Mouse (Mus musculus) bone marrow, adult 2 months (tissue): ENCODE results near the gene Apom.

Experiments
- CTCF ChIP-seq: fragments of 200-500 bp; IDR thresholded peaks from 2 replicates; pipeline ENCODE4 v1.5.1; 2011; ENCODE audit warnings: low read length, control low read depth; ENCODE audit not compliant: control insufficient read depth, insufficient read depth
- POLR2A ChIP-seq: fragments of 200-500 bp; IDR thresholded peaks from 2 replicates; pipeline ENCODE4 v1.6.1; 2011; ENCODE audit warnings: low read depth, mild to moderate bottlenecking, control low read depth, low read length, borderline replicate concordance; ENCODE audit not compliant: control insufficient read depth

DNA sequence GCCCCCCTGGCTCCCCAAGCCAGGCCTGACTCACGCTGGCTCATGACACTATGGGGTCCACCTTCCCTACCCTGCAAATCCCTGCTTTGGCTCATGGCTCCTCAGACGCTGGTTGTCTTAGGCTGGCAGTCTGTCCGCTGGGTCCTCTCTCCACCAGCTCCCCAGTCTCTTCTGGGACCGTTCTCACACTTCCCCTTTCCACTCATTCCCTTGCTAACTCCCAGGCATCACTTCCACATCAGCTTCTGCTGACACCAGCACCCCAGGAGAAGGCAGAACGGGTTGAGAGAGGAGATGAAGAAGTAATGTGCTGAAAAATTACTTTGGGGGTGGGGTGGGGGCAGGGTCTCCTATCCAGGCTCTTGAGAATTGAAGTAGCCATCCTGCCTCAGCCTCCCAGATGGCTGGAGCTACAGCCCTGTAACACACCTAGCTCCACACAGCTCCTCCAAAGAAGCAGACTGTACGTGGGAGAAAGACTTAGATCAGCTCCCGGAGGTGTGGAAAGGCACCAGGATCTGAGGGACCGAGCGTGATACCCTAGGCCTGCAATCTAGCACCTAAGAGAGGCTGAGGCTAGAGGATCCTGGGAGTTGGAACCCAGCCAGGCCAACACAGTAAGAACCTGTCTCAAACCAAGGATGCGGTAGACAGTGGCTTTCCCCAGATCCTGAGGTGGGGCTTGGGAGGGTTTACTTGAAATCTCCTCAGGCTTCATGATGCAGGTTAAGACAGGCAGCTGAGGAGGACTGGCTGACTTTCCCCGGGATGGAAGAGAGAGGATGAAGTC lies 40.8 kb upstream of the Apom start:
- TF ChIP-seq CTCF (no peak), POLR2A (no peak)
